Mouse (Mus musculus): ENCODE measurements around the gene Dnajb3. TPM values are rescaled to one million over a fixed set of nuclear protein-coding genes. Genes with fewer than 3 reads are reported as not detected.
"Not testable (repeated sequence)": the region's sequence is repeated elsewhere in the genome, so short reads cannot be mapped to it uniquely, and the experiment has no call there.

The Dnajb3 gene
- total RNA-seq, 2 experiments from 2014 or later: 4.9 to 5.9 TPM

DNA sequence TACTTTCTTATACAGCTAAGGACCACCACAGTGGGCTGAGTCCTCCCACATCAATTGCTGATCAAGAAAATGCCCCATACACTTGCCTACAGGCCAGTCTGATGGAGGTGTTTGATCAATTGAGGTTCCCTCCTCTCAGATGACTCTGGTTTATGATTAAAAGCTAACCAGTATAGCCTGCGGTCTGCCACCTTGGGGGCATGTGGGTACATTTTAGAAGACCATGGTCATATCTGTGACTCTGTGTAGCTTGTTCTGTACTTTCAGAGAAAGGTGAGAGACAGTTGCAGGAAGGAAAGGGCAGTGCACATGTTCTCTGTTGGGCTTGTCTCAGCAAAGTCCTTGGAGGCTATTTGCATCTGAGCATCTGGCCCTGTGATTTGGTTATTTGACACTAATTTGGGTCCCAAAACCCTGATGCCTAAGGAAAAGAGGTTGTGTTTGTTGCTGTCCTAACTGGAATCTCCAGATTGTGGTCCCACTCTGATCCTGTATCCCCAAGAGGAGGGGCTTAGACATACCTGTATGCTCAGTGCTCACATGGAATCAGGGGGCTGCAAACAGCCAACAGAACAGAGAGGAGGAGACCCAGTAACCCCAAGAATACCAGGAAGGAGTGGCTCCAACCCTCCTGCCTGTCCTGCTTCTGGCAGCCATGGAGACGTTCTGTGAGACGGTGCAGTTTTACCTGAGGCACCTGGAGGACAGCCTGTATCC lies 27.2 kb upstream of the Dnajb3 start:
- no peak for DNase-seq
- intact Hi-C loops (cut with DNase I): no loop called here

DNA sequence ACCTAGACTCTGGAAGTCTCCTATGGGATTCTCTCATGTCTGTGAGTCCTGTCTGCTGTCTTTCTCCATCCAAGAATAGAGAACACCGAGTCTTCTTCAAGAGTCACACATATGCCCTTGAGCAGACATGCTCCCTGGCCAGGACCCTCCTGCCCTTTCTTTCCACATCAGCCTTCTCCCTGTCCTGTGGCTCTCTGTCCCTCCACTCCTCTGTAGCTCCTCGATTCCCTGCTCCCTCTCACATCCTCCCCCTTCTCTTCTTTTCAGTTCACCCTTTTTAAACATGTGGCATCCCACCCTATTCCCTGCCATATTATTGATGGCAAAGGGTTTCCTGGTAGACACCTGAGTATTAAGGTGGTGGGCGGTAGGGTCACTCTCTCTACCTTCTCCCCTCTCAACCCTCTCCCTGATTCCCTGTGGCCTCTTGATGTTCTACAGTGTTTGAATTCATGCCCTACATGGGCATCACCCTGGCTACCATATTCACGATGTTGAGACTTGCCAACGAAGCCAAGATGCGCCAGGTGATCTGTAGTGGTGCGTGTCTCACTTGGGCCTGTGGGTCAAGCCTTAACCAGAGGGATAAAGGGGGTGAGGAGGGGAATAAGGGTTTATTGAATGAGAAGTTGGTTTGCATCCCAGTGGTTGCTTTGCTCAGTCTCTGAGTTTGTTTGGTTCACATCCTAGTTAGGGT lies 26.4 kb upstream of the Dnajb3 start:
- intact Hi-C loops (cut with DNase I): no loop called here
- DNase-seq: no peak

DNA sequence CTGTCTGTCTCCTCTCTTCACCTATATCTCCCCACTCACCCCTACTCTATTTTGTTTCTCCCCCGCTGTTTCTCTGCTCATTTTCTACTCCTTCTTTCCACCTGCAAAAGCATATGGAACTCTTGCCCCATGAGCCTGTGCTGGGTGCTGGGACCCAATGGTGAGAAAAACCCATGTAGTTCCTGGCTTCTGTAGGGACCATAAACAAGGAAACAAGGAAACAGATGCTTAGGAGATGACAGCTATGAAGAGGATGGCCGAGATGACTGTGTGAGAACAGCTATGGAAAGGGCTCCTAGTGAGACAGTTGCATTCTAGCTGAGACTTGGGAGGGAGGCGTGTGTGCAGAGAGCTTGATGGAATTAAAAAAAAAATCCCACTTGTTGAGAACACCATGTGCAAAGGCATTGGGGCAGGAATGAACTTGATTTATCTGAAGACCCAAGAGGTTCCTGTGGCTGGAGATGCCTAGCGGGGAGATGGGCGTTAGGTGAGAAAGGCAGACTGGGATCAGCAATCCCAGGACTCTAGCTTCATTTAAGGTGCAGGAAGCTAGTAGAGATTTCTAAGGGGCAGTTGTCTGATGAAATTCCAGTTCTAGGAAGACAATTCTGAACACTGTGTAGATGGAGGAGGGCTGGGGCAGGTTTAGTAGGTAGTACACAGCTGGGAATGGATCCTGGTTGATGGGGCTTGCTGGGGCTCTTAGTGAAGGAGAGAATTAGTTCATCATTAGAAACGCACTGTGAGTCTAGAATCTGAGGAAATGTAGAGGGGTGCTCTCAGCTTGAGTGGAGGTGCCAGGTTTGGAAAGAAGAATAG lies 25.6 kb upstream of the Dnajb3 start:
- intact Hi-C loops (cut with DNase I): no loop called here
- DNase-seq: no peak

DNA sequence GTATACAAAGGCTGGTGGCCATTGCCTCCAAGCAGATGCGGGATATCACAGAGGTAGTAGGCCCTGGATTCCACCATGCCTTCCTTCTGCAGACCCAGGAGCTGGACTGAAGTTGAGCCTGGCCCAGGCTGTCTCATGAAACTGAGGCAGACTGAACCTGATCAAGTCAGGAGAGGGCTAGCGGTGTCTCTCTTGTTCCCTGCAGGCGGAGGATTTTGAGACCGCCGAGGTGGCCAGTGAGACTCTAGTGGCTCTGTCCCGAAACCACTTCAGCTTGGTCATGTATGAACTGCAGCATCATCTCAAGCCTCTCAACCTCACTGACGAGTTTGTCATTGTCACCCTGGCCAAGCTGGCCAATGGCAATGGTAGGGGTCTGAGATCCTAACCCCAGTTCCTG lies 24.8 kb upstream of the Dnajb3 start:
- no peak for DNase-seq
- intact Hi-C loops (cut with DNase I): no loop called here

DNA sequence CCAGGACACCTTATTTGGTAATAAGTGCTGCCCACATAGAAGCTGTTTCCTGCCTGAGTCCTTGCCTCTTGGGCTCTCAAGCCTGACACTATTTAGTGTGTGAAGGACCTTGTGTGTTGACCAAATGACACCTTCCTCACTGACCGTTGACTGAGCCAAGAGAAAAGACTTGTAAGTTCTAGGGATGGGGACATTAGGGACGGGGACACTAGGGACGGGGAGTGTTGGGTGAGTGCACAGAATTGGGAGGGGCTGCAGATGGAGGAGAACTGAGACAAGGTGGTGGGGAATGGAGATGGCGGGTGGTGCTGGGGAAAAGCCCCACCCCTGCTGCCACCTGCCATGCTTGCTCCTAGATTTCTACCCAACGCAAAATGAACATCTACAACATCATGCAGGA lies 24.4 kb upstream of the Dnajb3 start:
- DNase-seq: no peak
- intact Hi-C loops (cut with DNase I): no loop called here

DNA sequence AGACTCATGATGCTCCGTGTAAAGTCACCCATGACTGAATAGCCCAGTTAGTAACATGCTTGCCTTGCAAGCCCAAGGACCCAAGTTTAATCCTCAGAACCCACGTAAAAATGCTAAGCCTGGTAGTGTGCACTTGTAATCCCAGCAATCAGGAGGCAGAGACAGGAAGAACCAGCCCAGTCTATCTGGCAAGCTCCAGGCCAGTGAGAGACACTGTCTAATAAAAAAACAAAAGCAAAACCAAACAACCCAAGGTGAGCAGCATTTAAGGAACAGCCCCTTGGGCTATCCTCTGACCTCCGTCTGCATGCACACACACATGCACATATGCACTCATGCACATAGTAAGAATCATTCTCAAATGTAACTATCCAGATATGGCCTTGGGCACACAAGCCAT lies 24.0 kb upstream of the Dnajb3 start:
- intact Hi-C loops (cut with DNase I): no loop called here
- DNase-seq: no peak

DNA sequence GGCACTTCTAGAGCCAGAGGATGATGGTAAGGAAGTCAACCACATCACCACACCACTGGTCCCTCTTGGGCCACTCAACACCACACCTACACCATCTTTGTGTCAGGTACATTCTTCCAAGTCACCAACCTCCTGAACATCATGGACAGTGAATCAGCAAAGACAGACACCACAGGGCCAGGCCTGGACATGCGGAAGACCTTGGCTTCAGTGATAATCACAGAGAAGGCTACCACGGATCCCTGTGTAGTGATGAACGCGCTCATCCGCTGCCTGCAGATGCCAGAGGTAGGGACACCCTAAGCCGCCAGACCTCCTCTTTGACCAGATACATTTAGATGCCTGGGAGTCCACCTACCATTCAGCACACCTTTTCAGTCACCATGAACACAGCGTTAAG lies 22.5 kb upstream of the Dnajb3 start:
- intact Hi-C loops (cut with DNase I): no loop called here
- DNase-seq: no peak

DNA sequence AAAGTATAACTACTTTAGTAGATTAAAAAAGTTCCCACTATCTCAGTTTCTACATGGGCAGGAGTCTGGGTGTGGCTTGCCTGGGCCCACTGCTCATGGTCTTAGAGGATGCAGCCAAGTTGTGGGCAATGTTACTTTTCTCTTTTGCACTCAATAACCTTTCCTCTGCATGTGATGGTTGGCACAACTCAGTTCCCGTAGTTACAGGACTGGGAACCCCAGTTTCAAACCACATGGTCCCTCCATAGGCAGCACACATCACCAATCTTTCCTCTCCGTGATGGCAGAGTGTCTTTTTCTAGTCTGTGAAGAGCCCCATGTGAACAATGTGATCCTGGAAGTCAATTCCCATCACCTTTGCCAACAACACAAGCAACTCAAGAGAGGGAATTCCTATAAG lies 21.9 kb upstream of the Dnajb3 start:
- no peak for DNase-seq
- intact Hi-C loops (cut with DNase I): no loop called here

DNA sequence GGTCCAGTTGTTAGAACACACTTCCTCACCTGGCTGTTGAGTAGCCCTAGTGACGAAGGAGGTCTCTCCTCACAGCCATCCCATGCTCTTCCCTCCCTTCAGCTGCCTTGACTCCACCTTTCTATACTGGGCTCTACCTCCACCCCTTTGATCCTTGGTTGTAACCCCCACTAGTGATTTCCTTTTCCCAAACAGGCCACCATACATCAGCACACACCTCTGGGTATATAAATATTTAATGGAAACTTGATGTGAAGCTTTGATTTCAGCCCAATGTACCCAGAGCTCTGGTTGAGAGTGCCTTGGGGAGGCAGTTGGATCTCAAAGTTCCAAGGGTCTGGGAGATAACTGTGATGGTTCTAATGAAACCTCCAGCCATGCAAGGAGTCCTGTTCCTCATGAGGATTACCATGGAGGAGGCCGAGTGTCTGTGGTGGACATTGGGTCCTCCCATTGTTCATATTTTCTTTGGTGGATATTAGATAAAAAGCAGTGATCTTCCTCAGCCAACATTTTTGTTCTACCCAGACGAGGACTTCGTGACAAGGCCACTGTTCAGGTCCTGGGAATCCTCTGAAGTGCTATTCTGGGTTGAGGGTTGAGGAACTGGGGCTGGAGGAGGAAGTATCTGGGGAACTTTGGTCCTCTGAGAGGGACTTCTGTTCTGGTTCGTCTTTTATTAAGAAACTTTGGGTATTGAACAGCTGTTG lies 21.2 kb upstream of the Dnajb3 start, which contains the start of gene Mroh2a:
Gene Mroh2a, plus strand, starts transcription at position 317 of the 710 bp plus-strand sequence.
- no peak for DNase-seq
- intact Hi-C loops (cut with DNase I): no loop called here

DNA sequence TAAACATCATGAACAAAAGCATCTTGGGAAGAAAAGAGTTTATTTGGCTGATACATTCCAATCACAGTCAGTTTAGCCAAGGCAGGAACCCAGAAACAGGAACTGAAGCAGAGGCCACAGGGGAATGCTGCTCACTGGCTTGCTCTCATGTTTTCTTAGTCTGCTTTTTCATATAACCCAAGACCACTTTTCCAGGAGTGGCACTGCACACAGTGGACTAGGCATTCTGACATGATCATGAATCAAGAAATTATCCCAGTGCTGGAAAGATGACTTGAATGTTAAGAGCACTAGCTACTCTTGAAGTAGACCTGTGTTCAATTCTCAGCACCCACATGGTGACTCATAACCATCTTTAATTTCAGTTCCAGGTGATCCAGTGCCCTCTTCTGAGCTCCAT lies 20.2 kb upstream of the Dnajb3 start:
- intact Hi-C loops (cut with DNase I): no loop called here
- no peak for DNase-seq

DNA sequence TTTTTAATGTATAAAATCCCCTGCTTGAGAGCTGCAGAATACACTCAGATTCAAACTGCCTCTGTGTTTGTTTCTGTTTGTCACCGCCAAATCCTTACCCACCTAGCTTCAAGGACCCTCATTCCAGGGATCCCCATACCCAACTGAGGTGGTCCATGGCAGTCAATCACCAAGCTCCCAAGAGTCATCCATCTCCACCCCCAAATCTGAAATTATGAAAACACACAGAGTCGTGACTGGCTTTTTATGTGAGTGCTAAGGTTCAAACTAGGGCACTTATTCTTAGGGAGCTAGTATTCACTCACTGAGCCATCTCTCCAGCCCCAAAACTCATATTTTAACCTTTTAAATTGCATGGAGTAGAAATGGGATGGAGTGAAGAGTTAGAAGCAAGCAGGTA lies 19.7 kb upstream of the Dnajb3 start:
- DNase-seq; intact Hi-C loops (cut with DNase I): not testable (repeated sequence)

DNA sequence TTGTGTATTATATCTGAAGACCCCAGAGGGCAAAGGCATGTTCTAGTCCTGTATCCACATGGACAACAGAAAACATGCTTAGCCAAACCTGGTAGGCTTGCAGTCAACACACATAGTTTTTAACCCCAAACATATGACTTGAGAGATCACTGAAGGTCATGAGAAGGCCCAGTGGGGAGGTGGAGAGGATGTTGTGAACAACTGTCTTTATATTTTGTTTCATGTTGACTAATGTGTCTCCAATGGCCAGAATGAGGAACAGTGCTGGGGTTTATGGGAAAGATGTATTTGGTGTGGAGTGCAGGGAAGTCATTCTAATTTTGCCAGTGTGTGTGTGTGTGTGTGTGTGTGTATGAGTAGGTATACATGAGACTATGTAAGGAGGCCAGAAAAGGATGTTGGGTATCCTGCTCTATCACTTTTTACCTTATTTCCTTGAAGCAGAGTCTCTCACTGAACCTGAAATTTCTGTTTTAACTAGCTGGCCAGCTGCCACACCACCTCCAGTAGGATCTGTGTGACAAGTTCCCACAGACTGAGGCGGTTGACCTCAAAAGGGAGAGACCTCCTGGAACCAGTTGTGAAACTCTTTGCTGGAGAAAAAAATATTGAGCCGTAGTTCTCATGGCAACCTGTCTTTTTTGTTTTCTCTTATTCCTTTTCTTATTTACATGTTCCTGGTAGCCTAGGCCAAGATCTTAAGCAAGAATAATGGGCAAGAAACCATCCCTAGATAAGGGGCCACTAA lies 18.6 kb upstream of the Dnajb3 start:
- no peak for DNase-seq
- intact Hi-C loops (cut with DNase I): no loop called here

DNA sequence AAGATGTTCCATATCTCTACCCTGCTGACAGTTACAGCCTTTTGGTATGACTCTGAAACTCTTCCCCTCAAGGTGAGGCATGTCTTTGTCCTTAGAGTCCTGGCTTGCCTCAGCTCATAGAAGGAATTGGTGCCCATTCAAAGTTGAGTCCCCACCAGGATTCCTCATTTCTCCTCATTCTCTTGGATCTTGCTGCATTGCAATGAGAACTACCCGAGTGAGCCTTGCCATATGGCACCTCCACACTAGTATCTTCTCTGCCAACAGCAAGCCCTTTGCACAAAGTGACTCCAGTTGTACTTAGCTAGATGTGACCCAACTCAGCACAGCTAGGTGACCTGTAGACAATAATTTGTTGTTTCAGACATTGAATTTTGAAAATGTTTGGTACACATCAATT lies 18.0 kb upstream of the Dnajb3 start:
- no peak for DNase-seq
- intact Hi-C loops (cut with DNase I): no loop called here

DNA sequence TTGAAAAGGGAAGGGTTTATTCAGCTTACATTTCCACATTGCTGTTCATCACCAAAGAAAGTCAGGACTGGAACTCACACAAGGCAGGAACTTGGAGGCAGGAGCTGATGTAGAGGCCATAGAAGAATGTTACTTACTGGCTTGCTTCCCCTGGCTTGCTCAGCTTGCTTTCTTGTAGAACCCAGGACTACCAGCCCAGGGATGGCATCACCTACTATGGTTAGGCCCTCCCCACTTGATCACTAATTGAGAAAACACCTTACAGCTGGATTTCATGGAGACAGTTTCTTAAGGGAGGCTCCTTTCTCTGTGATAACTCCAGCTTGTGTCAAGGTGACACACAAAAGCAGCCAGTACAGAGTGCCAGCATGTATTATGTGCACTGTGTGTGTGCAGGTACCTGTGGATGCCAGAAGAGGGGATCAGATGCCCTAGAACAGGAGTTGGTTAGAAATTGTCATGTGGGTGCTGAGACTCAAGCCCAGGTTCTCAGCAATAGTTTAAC lies 17.5 kb upstream of the Dnajb3 start:
- not testable (repeated sequence) for DNase-seq

DNA sequence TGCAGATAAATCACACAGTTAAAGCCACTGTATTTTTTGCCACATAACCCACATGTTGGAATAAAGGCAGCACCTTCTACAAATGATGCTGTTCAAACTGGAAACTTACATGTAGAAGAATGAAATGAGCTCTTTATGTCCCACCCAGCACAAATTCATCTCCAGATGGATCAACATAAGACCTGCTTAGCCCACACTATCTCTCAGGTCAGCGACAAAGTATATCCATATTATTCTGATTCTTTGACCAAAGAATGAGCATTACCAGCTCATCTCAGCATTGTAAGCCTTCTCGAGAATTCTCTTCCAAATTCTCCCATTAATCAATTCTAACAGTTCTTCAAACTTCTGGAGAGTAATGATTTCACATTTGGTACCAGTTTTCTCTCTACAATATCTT lies 16.6 kb upstream of the Dnajb3 start:
- intact Hi-C loops (cut with DNase I): no loop called here
- DNase-seq: no peak

More for the DNA sequence above, 17.5 kb upstream of the Dnajb3 start:
- intact Hi-C loops (cut with DNase I): not testable (repeated sequence)

DNA sequence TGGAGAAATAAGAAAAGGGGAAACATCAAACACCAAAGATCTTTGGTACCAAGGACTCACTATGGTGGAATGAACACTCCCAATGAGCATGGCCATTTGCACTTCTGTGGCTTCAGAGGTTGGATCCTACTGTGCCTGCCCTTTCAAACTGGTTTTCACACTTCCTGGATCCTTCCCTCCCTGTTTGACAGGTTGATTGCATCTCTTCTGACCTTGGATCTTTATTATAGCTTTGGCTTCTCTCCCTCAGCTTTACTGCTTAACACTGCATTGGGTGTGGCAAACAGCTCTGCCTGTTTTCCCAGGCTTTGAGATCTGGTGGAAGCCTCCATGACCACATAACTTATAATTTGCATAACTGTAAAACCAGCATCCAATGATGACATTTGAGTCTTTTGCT lies 14.8 kb upstream of the Dnajb3 start:
- DNase-seq: no peak
- intact Hi-C loops (cut with DNase I): no loop called here

DNA sequence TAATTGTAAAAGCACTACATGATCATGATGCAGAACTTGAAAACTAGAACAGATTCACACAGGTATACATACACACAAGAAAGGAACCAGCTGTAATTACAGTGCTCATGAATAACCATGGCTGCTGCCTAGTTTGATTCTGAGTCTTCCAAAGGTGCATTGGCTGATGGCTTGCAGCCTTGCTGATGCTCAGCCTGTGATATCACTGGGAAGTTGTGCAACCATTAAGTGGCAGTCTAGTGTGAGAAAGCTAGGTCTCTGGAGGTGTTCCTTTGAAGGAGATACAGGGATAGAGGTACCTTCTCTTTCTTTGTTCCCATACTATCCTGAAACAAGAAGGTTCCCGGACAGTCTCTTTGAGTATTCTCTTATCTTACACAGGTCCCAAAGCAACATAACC lies 13.5 kb upstream of the Dnajb3 start:
- DNase-seq: no peak
- intact Hi-C loops (cut with DNase I): no loop called here

DNA sequence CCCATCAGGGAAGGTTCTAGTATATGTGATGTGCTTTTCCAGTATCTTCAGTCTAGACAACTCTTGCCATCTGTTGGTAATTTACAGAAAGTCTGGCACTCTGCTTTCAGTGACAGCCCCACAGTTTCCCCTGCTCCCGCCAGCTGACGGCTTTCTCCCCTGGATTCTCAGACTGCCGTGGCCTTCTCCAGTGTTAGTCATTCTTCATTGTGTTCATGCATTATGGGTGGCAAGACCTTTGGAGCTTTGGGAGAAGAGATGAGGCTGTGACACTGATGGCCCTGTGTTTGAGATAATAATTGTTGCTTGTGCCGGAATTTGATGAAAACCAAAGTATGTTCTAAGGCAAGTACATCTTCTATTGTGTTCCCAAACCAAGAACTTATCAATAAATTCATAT lies 13.0 kb upstream of the Dnajb3 start:
- intact Hi-C loops (cut with DNase I): no loop called here
- DNase-seq: no peak

DNA sequence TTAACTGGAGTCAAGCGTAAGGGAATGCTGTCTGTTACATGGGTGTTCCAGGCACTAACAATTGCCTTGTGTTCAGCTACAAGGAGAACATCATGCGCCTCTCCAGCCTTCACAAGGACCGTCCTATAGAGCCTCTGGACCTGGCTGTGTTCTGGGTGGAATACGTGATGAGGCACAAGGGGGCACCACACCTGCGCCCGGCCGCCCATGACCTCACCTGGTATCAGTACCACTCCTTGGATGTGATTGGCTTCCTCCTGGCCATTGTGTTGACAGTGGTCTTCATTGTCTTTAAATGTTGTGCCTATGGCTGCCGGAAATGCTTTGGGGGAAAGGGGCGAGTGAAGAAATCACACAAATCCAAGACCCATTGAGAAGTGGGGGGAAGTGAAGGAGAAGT lies 12.5 kb upstream of the Dnajb3 start:
- intact Hi-C loops (cut with DNase I): no loop called here
- DNase-seq: no peak

DNA sequence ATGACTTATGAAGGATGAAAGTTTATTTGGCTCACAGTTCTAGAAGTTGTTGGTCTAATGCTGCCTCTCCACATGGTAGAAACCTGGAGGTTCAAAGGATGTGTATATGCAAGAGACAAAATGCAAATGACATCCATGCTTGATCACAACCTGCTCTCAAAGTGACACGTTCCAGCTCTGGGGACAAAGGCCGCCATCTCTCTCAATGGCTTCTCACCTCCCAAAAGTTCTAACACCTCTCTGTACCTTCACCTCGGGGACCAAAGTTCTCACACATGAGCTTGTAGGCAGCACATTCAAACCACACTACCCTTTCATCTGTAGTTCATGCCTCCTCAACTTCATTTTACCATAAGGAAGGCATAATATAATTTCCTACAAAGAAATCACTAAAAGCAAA lies 12.0 kb upstream of the Dnajb3 start:
- intact Hi-C loops (cut with DNase I): no loop called here
- DNase-seq: no peak
